Mouse (Mus musculus): ENCODE data around the gene Larp7. TPM values are rescaled to one million over a fixed set of nuclear protein-coding genes. Genes with fewer than 3 reads are reported as not detected.

The Larp7 gene
- polyA plus RNA-seq (2014; fragmentation: Illumina TruSeq; extraction: RNeasy Lipid Tissue Mini Kit (QIAGEN cat#74804); ENCODE audit: low read depth, low replicate concordance), result 30.2 TPM

GRCm38 (mm10) chr3:127552973-127553719 lies at the start of gene Larp7, which contains the start of gene Zgrf1:
Larp7 (minus strand) TSS chr3:127553349.
Zgrf1 (plus strand) TSS chr3:127553489.

GRCm38 (mm10) chr3:127498742-127499400 lies 54.3 kb downstream of the Larp7 start, which contains the start of gene Ank2:
Ank2 (minus strand) TSS chr3:127499350.

Other genes with a start within 250 kb of the Larp7 start
- 132 TPM for gene Ank2, start 54.0 kb downstream of the Larp7 start, polyA plus RNA-seq (2014; fragmentation: Illumina TruSeq; extraction: RNeasy Lipid Tissue Mini Kit (QIAGEN cat#74804); ENCODE audit: low read depth, low replicate concordance)
- gene Zgrf1, start 140 bp upstream of the Larp7 start, polyA plus RNA-seq (2014; fragmentation: Illumina TruSeq; extraction: RNeasy Lipid Tissue Mini Kit (QIAGEN cat#74804); ENCODE audit: low read depth, low replicate concordance), result 0.84 TPM
- gene Neurog2, start 79.8 kb upstream of the Larp7 start, polyA plus RNA-seq (2014; fragmentation: Illumina TruSeq; extraction: RNeasy Lipid Tissue Mini Kit (QIAGEN cat#74804); ENCODE audit: low read depth, low replicate concordance), result not detected
- 1.6 TPM for gene Alpk1, start 227.2 kb upstream of the Larp7 start, polyA plus RNA-seq (2014; fragmentation: Illumina TruSeq; extraction: RNeasy Lipid Tissue Mini Kit (QIAGEN cat#74804); ENCODE audit: low read depth, low replicate concordance)
- gene Tifa, start 236.5 kb upstream of the Larp7 start, polyA plus RNA-seq (2014; fragmentation: Illumina TruSeq; extraction: RNeasy Lipid Tissue Mini Kit (QIAGEN cat#74804); ENCODE audit: low read depth, low replicate concordance), result 1.1 TPM

Measured in heart, adult 10 weeks (tissue).